Mouse (Mus musculus) embryonic facial prominence, embryonic 14.5 days (tissue): ENCODE measurements around the gene Gmnc. TPM values are rescaled to one million over a fixed set of nuclear protein-coding genes. Genes with fewer than 3 reads are reported as not detected.
A peak's percentile ranks its signal among the peaks of the same experiment; 100 is the strongest.

ENCODE experiments used
- ATAC-seq: fragments of 200-750 bp; cut with Nextera tagmentation; 2 replicates; pipeline ENCODE4 v1.8.0; 2017; ENCODE audit warnings: low read depth, moderate number of reproducible peaks, moderate TSS enrichment
- DNase-seq: peaks from one replicate; pipeline ENCODE4 v3.0.0-alpha.2; 2015; ENCODE audit warnings: low spot score
- H3K27ac ChIP-seq: fragments of 300-500 bp; sonication (generic); replicated peaks from 2 replicates; pipeline ENCODE4 v1.5.1; 2014; ENCODE audit warnings: low read depth, mild to moderate bottlenecking, low read length, moderate library complexity
- H3K27me3 ChIP-seq: fragments of 300-500 bp; sonication (generic); replicated peaks from 2 replicates; pipeline ENCODE4 v1.6.1; 2014; ENCODE audit warnings: low read length; ENCODE audit not compliant: control insufficient read depth, insufficient read depth
- H3K36me3 ChIP-seq: fragments of 300-500 bp; sonication (generic); 2 replicates; pipeline ENCODE4 v1.6.1; 2014; ENCODE audit warnings: low read length, mixed read lengths; ENCODE audit not compliant: control insufficient read depth, insufficient read depth
- H3K4me1 ChIP-seq: fragments of 300-500 bp; sonication (generic); 2 replicates; pipeline ENCODE4 v1.6.1; 2014; ENCODE audit warnings: antibody characterized with exemption, low read length; ENCODE audit not compliant: control insufficient read depth, insufficient read depth
- H3K4me2 ChIP-seq: fragments of 300-500 bp; sonication (generic); 2 replicates; pipeline ENCODE4 v1.6.1; 2014; ENCODE audit warnings: low read depth, mild to moderate bottlenecking, low read length, moderate library complexity, mixed read lengths
- H3K4me3 ChIP-seq: fragments of 300-500 bp; sonication (generic); 2 replicates; pipeline ENCODE4 v1.5.1; 2014; ENCODE audit warnings: low read depth, mild to moderate bottlenecking, low read length
- H3K9ac ChIP-seq: fragments of 300-500 bp; sonication (generic); 2 replicates; pipeline ENCODE4 v1.6.1; 2014; ENCODE audit warnings: low read depth, mild to moderate bottlenecking, low read length, moderate library complexity, mixed read lengths
- H3K9me3 ChIP-seq: fragments of 300-500 bp; sonication (generic); 2 replicates; pipeline ENCODE4 v1.6.1; 2016; ENCODE audit warnings: low read length; ENCODE audit not compliant: control insufficient read depth
- WGBS: fragments of 180-500 bp; shearing (Covaris S2); extraction: QIAGEN DNeasy Blood & Tissue Kit; methylation state at CpG from one replicate; pipeline ENCODE4 v1.1.7; 2014; 5-methylcytosine and 5-hydroxymethylcytosine counted together
- polyA plus RNA-seq: library from polyadenylated mRNA; unstranded; fragments of >200 nt; fragmentation: Nextera tagmentation; extraction: Ambion mirVana; gene quantifications from 2 replicates; pipeline ENCODE4 v1.2.1, GENCODE M21; 2014

The Gmnc gene
- polyA plus RNA-seq, result 0.17 and 0.18 TPM in 2 replicates

DNA sequence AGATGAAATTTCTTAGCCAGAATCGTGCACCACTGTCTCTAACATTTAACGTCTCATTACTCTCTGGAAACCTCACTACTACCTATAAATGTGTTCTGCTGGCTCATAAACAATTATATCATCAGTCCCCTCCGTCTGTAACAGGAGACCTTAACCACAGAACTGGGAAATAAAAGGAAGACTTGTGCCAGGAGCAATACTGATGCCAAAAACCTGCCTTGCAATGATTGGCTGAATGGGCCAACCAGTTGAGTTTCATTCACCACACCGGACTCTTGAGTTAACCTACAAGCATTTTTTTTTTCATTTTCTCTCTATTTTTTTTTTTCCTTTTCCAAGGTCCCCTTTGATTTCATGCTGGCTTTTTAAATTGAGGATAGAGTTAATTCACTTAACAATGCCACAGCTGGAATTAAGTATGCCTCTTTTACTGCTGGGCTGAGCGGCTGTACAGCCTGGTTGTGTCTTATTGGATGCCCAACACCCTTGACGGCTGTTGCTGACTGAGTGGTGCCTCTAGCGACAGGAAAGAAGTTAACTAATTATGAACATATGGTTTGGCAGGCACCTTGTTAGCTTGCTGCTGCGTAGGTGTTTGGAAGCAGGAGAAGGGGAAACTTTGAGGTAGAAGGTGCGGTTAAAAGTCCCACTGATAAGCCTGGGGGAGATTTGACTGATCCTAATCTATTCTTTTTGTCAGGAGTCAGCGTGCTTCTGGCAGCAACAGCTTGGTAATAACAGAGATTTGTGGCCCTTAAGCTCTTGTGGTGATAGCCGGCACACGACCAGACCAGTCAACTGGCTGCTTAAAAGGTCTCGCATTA lies at the start of gene Gmnc:
Gene Gmnc, minus strand, starts transcription at position 176 of the 824 bp plus-strand sequence.
- H3K4me2 ChIP-seq, result no peak within 1 kb of the TSS
- peak; percentile 58 for DNase-seq
- no peak within 1 kb of the TSS for H3K9ac ChIP-seq
- no peak within 1 kb of the TSS for H3K27ac ChIP-seq
- 0 out of 2 replicates have a peak, but pooled peaks have one; percentile 30 for ATAC-seq
- no peak within 1 kb of the TSS for H3K4me3 ChIP-seq
- peaks cover 3% of the 10 kb centered on the region; the same call in 1 of the 2 replicates for H3K4me1 ChIP-seq
- WGBS, result 39% methylated on average over 13 of the region's 13 CpGs
- 0 out of 2 replicates have a peak, but pooled peaks cover 6% of the 10 kb centered on the region for H3K27me3 ChIP-seq
- H3K36me3 ChIP-seq, result no peaks in the 10 kb centered on the region
- no peaks in the 10 kb centered on the region for H3K9me3 ChIP-seq

DNA sequence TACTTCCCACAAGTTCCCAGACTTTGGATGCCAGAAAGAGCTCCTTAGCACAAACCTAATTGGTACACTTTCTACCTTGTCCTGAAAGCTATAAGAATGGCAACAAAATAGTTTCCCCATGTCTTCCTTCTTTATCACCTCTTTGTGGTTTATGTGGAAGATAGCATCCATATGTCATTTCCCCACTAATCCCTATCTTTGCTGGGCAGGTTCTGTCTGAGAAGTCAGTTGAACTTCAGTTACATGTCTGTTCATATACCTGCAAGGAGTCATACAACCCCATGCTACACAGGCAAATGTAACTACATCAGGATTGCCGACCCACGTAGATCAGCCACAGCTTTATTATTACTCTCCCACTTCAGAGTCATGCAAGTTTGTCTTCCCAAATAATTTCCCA lies 35.8 kb upstream of the Gmnc start:
- no peak overlapping the region for H3K4me3 ChIP-seq
- DNase-seq (no peak), ATAC-seq (no peak)
- no peaks in the 10 kb centered on the region for H3K27me3 ChIP-seq
- H3K4me2 ChIP-seq, result no peak overlapping the region
- H3K9ac ChIP-seq, result no peak overlapping the region
- no peaks in the 10 kb centered on the region for H3K4me1 ChIP-seq
- no peaks in the 10 kb centered on the region for H3K9me3 ChIP-seq
- H3K36me3 ChIP-seq, result no peaks in the 10 kb centered on the region
- H3K27ac ChIP-seq, result no peak overlapping the region
- 90% methylated on average over 2 of the region's 2 CpGs for WGBS

GRCm38 (mm10) chr16:27026226-27026625 lies 34.8 kb upstream of the Gmnc start:
- 79% methylated on average over 4 of the region's 4 CpGs for WGBS
- no peak for DNase-seq
- H3K4me3 ChIP-seq, result no peak overlapping the region

DNA sequence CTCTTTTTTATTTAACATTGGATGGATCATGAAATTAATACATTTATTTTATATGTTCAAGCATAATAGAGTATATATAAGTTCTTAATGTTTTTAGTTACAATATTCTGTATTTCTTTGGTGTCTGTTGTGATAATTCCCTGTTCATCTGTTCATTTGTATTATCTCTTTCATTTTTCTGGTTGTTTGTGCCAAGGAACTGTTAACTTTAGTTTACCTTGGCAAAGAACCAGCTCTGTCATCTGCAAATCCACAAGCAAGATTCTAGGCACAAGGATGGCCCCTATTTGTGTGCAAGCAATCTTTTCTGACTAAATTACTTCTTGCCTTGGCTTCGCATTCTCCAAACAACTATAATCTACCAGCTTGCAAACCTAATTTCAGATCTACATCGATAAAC lies 31.3 kb upstream of the Gmnc start:
- no peaks in the 10 kb centered on the region for H3K9me3 ChIP-seq
- no peak overlapping the region for H3K4me3 ChIP-seq
- H3K4me1 ChIP-seq, result no peaks in the 10 kb centered on the region
- H3K27me3 ChIP-seq, result no peaks in the 10 kb centered on the region
- DNase-seq (no peak), ATAC-seq (no peak)
- no peak overlapping the region for H3K27ac ChIP-seq
- no peaks in the 10 kb centered on the region for H3K36me3 ChIP-seq
- WGBS, result 90% methylated on average over 2 of the region's 2 CpGs
- H3K9ac ChIP-seq, result no peak overlapping the region
- H3K4me2 ChIP-seq, result no peak overlapping the region

More at GRCm38 (mm10) chr16:27026226-27026625, 34.8 kb upstream of the Gmnc start:
- Histone ChIP-seq H3K9me3 (no peaks in the 10 kb centered on the region), H3K9ac (no peak overlapping the region), H3K36me3 (no peaks in the 10 kb centered on the region), H3K4me2 (no peak overlapping the region), H3K27me3 (no peaks in the 10 kb centered on the region), H3K27ac (no peak overlapping the region), H3K4me1 (no peaks in the 10 kb centered on the region)
- no peak for ATAC-seq

- H3K9me3 ChIP-seq, result no peaks in the 10 kb centered on the region
- 36% methylated on average over 4 of the region's 4 CpGs for WGBS
- H3K4me1 ChIP-seq, result no peaks in the 10 kb centered on the region
- H3K9ac ChIP-seq, result no peak overlapping the region
- H3K27me3 ChIP-seq, result no peaks in the 10 kb centered on the region
- ATAC-seq, result no peak
- no peaks in the 10 kb centered on the region for H3K36me3 ChIP-seq
- DNase-seq, result no peak
- no peak overlapping the region for H3K4me2 ChIP-seq
- no peak overlapping the region for H3K27ac ChIP-seq
- H3K4me3 ChIP-seq, result no peak overlapping the region
Measured at GRCm38 (mm10) chr16:27017309-27017708, 25.9 kb upstream of the Gmnc start.

DNA sequence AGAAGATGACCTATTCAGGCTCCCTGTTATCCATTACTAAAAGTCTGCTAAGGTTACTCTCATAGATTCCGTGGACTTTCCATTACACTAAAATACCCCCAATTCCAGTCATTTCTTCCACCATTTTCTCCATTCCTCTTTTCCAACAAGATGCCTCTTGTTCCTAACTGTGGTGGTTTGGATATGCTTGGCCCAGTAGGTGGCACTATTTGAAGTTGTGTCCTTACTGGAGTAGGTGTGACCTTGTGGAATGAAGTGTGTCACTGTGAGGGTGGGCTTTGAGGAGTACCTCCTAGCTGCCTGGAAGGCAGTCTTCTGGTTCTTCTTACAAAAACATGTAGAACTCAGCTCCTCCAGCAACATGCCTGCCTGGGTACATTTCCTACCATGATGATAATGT lies 11.3 kb upstream of the Gmnc start:
- H3K9ac ChIP-seq, result no peak overlapping the region
- H3K9me3 ChIP-seq, result no peaks in the 10 kb centered on the region
- ATAC-seq (no peak), DNase-seq (no peak)
- no peak overlapping the region for H3K4me3 ChIP-seq
- H3K4me1 ChIP-seq, result no peaks in the 10 kb centered on the region
- H3K27ac ChIP-seq, result no peak overlapping the region
- no peaks in the 10 kb centered on the region for H3K27me3 ChIP-seq
- H3K36me3 ChIP-seq, result no peaks in the 10 kb centered on the region
- H3K4me2 ChIP-seq, result no peak overlapping the region
- 84% methylated on average over 1 of the region's 1 CpGs for WGBS

GRCm38 (mm10) chr16:26999563-26999962 lies 8.1 kb upstream of the Gmnc start:
- no peak overlapping the region for H3K9ac ChIP-seq
- ATAC-seq, result peak; percentile 37; the same call in 1 of the 2 replicates
- H3K27ac ChIP-seq, result no peak overlapping the region
- no peak for DNase-seq
- H3K4me2 ChIP-seq, result no peak overlapping the region
- H3K4me1 ChIP-seq, result no peaks in the 10 kb centered on the region
- H3K36me3 ChIP-seq, result no peaks in the 10 kb centered on the region
- no peaks in the 10 kb centered on the region for H3K9me3 ChIP-seq
- H3K27me3 ChIP-seq, result no peaks in the 10 kb centered on the region
- WGBS, result 15% methylated on average over 2 of the region's 2 CpGs
- H3K4me3 ChIP-seq, result no peak overlapping the region

DNA sequence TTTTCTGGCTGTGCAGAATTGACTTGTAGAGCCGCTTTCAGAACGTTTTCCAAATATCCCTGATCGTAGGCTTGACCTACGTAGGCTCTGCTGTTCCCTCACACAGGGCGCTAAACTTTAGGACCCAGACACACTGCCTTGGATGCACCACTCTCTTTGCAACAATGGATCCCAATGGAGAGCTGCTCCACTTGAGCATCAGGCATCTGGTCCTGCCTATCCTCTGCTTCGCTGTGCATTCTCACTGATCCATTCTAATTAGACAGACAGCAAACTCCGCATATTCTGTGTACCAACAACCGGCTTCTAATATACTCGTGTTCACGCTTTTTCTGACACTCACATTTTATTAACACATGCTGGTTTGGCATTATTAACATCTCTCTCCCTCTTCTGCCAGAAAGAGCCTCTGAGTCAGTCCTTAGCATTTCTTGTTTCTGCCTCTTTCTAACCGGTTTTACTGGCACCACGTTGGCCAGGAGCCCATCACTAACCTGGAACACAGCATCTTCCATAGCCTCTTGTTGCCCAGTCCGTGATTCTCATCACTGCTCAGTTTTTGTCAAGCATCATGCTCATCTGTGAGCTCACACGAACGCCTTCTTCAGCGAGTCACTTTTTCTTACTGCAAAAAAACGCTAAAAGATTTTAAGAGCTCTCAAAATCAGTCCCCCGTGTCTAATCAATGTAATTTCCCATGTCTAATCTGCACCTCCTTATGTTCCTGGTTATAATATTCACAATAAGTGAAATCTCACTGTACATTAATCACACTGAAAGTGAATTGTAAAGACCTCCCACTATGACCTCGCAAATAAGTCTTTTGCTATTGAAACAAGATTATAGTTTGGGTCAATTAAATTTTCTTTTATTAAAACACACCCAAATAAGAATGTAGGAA lies 1.8 kb downstream of the Gmnc start:
- Histone ChIP-seq H3K4me1 (peaks cover 3% of the 10 kb centered on the region; the same call in 1 of the 2 replicates), H3K36me3 (no peaks in the 10 kb centered on the region), H3K27ac (no peak overlapping the region), H3K9ac (no peak overlapping the region), H3K4me2 (no peak overlapping the region), H3K4me3 (no peak overlapping the region), H3K9me3 (no peaks in the 10 kb centered on the region), H3K27me3 (0 out of 2 replicates have a peak, but pooled peaks cover 6% of the 10 kb centered on the region)
- 73% methylated on average over 19 of the region's 19 CpGs for WGBS
- no peak for ATAC-seq
- peak; percentile 3 for DNase-seq
